Mouse (Mus musculus): ENCODE results near the gene Gm128. TPM values are rescaled to one million over a fixed set of nuclear protein-coding genes. Genes with fewer than 3 reads are reported as not detected.

Gm128 gene
- polyA plus RNA-seq, 1 experiment from 2014 or later, result 0.19 TPM

DNA sequence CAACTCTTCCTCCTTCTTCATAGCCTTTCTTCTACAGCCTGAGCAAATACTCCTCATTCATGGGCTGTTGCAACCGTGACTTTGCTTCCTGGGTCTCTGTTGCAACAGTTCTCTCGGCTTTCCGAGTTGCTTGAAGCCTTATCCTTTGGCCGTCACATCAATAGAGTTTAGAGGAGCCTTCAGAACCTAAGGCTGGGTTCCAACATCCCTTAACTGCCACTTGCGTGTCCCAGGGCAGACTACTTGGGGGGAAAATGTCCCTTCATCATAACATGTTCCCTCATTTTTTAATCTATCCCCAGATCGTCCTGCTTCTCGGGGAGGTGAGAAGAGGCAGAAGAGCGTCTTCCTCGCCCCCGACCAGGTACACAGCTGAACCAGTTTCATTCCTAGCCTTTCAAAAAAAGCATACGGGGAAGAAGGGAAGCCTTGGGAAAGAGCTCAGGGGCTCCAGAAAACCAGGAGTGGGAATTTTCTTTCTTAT, 41.0 kb upstream of the Gm128 start:
- Histone ChIP-seq H3K27me3 (no peaks in the 10 kb centered on the region), H3K27ac (peak overlapping the region; percentile 95), H3K4me1 (replicated peaks) (peaks cover 39% of the 10 kb centered on the region), H3K4me2 (peak overlapping the region; percentile 85), H3K4me3 (peak overlapping the region; percentile 73), H3K9ac (peak overlapping the region; percentile 89), H3K36me3 (peaks cover 7% of the 10 kb centered on the region), H3K9me3 (no peaks in the 10 kb centered on the region)
- 0 out of 2 replicates have a peak, but pooled peaks have one; percentile 4 for ATAC-seq (ENCODE audit: low FRiP score)
- WGBS, result under 1% methylated on average over 11 of the region's 11 CpGs

DNA sequence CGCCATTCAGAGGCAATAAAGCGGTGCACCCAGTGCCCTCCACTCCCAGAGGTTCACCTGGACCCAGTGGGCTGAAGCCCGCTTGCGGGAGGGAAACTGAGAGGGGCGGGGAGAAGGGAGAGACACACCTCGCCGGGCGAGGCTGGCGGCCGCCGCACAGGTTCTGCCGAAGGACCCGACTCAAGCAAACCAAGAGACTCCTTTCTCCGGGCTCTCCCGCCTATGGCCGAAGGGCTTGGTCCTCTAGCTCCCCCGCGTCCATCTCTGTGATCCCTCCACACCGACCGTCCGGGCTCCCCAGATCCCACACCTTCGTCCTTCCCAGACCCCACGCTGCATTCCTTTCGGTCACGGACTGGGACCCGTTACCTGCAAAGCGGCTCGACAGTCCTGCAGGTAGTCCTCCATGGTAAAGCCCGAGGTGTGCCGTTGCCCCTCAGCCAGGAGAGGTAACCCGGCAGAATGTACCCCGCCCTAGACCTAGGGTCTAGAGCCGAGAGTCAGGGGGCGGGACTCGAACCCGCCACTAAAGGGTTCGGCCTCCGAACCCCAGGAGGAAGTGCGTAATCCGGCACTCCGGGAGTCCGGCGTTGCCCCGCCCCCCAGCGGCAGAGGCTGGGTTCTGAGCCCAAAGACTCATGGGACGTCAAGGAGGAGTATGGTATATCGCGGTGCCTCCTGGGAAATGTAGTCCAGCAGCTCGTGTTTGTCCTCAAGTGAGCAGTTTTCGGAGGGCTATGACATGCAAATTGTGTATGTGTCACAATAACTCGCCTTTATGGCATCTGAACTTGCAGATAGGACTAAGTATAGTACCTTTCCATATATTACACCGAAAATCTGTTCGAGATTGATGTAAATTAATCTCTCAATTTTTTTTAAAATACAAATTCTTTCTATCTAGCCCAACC, 40.1 kb upstream of the Gm128 start, which contains the start of the genes Mindy1 and Prune1:
Mindy1 (plus strand) TSS at position 130 of the 911 bp plus-strand sequence.
Prune1 (minus strand) TSS at position 861 of the 911 bp plus-strand sequence.
- Histone ChIP-seq H3K9me3 (no peaks in the 10 kb centered on the region), H3K36me3 (peaks cover 7% of the 10 kb centered on the region; the same call in 1 of the 2 replicates), H3K9ac (peak within 1 kb of the TSS; percentile 89), H3K27me3 (no peaks in the 10 kb centered on the region), H3K4me3 (peak within 1 kb of the TSS; percentile 73), H3K4me2 (peak within 1 kb of the TSS; percentile 85), H3K4me1 (replicated peaks) (peaks cover 39% of the 10 kb centered on the region), H3K27ac (peak within 1 kb of the TSS; percentile 95)
- peak; percentile 93 for ATAC-seq (ENCODE audit: low FRiP score)
- WGBS, result under 1% methylated on average over 53 of the region's 53 CpGs

DNA sequence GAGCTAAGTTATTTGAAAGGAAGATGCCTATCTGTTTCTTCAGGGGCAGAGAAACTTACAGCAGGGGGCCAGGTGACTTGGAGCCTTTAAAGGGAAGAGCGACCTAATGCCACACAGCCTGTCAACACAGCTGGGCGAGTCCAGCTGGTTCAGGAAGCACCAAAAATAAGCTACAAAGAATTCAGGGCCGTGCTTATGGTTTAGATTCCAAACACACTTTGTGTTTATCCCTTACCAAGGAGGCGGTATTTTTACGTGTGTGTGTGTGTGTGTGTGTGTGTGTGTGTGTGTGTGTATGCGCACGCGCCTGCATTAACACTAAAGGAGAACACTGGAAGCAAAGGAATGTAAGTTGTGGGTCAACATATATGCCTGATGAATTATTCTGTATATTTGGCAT, 39.3 kb upstream of the Gm128 start:
- Histone ChIP-seq H3K9ac (peak overlapping the region; percentile 89), H3K9me3 (no peaks in the 10 kb centered on the region), H3K4me1 (replicated peaks) (peaks cover 36% of the 10 kb centered on the region), H3K36me3 (peaks cover 7% of the 10 kb centered on the region; the same call in 1 of the 2 replicates), H3K4me2 (peak overlapping the region; percentile 85), H3K27me3 (no peaks in the 10 kb centered on the region), H3K4me3 (peak overlapping the region; percentile 73), H3K27ac (peak overlapping the region; percentile 95)
- ATAC-seq (ENCODE audit: low FRiP score), result no peak
- 22% methylated on average over 8 of the region's 8 CpGs for WGBS

GRCm38 (mm10) chr3:95277149-95277551, 35.8 kb upstream of the Gm128 start:
- Histone ChIP-seq H3K4me2 (no peak overlapping the region), H3K27me3 (no peaks in the 10 kb centered on the region), H3K27ac (no peak overlapping the region), H3K9me3 (no peaks in the 10 kb centered on the region), H3K36me3 (peaks cover 7% of the 10 kb centered on the region; the same call in 1 of the 2 replicates), H3K9ac (no peak overlapping the region), H3K4me1 (replicated peaks) (peaks cover 13% of the 10 kb centered on the region), H3K4me3 (no peak overlapping the region)
- 84% methylated on average over 1 of the region's 1 CpGs for WGBS
- no peak for ATAC-seq (ENCODE audit: low FRiP score)

DNA sequence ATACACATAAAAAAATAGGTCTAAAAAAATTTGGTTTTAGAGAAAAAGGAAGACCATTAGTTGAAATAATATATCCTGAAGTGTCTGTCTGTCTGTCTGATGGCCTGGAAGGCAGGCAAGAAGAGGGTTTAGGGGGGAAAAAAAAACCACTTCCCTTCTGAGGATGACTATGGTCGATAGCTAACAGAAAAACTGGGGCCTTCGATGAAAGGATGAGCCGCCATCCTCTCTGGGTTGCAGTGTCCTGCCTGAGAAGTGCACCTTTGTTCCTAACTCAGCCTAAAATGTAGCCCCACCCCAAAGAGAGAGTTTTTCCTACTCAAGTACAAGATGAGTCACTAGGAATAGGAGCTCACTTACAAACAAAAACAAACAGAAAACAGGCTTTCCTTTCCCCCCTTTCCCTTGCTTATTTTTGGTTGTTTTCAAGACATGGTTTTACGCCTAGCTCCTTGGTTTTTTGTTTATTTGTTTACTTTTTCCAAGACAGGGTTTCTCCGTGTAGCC, 35.1 kb upstream of the Gm128 start:
- 74% methylated on average over 5 of the region's 5 CpGs for WGBS
- Histone ChIP-seq H3K27me3 (no peaks in the 10 kb centered on the region), H3K4me1 (replicated peaks) (peaks cover 13% of the 10 kb centered on the region), H3K4me3 (no peak overlapping the region), H3K36me3 (peaks cover 7% of the 10 kb centered on the region; the same call in 1 of the 2 replicates), H3K4me2 (no peak overlapping the region), H3K27ac (no peak overlapping the region), H3K9ac (no peak overlapping the region), H3K9me3 (no peaks in the 10 kb centered on the region)
- ATAC-seq (ENCODE audit: low FRiP score), result no peak

DNA sequence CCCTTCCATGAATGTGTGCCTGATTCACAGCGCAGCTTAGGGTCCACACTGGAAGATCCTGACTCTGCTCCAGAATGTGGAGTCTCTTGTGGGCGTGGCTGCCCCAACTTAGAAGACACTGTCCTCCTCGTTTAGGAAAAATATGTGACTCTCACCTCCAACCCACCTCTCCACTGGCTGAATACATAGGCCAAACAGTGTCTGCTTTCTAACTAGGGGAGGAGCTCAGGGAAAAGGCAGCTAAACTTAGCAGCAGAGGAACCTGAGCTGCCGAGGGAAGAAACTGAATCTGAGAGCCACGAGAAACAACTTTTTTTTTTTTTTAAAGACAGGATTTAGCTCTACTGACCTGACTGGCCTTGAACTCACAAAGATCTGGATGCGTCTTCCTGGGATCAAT, 33.8 kb upstream of the Gm128 start:
- no peaks in the 10 kb centered on the region for H3K9me3 ChIP-seq
- no peak overlapping the region for H3K9ac ChIP-seq
- H3K27ac ChIP-seq, result no peak overlapping the region
- no peak for ATAC-seq (ENCODE audit: low FRiP score)
- H3K27me3 ChIP-seq, result no peaks in the 10 kb centered on the region
- 86% methylated on average over 6 of the region's 6 CpGs for WGBS
- H3K4me1 ChIP-seq (replicated peaks), result 0 out of 2 replicates have a peak, but pooled peaks cover 5% of the 10 kb centered on the region
- H3K4me3 ChIP-seq, result no peak overlapping the region
- H3K36me3 ChIP-seq, result peaks cover 7% of the 10 kb centered on the region; the same call in 1 of the 2 replicates
- H3K4me2 ChIP-seq, result no peak overlapping the region

DNA sequence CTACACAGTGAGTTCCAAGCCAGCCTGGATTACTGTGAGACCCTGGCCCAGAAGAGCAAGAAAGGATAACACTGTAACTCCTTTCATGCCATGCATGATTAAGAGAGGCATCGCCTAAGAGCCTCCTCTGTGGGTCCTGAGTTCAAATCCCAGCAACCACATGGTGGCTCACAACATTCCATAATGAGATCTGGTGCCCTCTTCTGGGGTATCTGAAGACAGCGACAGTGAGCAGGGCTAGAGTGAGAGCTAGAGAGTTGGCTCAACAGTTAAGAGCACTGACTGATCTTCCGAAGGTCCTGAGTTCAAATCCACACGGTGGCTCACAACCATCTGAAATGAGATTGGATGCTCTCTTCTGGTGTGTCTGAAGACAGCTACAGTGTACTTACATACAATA, 33.1 kb upstream of the Gm128 start:
- Histone ChIP-seq H3K9ac (no peak overlapping the region), H3K36me3 (peaks cover 11% of the 10 kb centered on the region), H3K9me3 (no peaks in the 10 kb centered on the region), H3K27ac (no peak overlapping the region), H3K27me3 (no peaks in the 10 kb centered on the region), H3K4me3 (no peak overlapping the region), H3K4me2 (no peak overlapping the region), H3K4me1 (replicated peaks) (no peaks in the 10 kb centered on the region)
- ATAC-seq (ENCODE audit: low FRiP score), result no peak
- 92% methylated on average over 4 of the region's 4 CpGs for WGBS

DNA sequence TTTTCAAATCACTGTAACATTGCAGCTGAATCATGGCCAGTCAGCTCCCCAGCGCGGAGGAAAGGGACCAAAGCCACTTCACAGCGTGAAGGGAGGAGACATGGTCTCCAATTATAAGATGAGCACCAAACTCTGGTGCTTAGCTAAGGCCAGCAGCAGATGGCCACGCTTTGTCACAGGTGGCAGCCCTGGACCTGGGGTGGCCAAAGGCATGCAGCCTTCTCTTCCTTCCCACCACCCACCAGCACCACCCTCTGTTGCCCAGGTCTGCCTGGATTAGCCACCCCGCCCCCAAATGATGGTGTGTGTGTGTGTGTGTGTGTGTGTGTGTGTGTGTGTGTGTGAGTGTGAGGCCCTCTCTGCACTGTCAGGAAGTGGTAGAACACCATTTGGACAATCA, 32.1 kb upstream of the Gm128 start:
- no peak for ATAC-seq (ENCODE audit: low FRiP score)
- Histone ChIP-seq H3K9ac (no peak overlapping the region), H3K36me3 (peaks cover 19% of the 10 kb centered on the region), H3K27me3 (no peaks in the 10 kb centered on the region), H3K4me1 (replicated peaks) (no peaks in the 10 kb centered on the region), H3K9me3 (no peaks in the 10 kb centered on the region), H3K4me3 (no peak overlapping the region), H3K27ac (no peak overlapping the region), H3K4me2 (no peak overlapping the region)
- 89% methylated on average over 5 of the region's 5 CpGs for WGBS

DNA sequence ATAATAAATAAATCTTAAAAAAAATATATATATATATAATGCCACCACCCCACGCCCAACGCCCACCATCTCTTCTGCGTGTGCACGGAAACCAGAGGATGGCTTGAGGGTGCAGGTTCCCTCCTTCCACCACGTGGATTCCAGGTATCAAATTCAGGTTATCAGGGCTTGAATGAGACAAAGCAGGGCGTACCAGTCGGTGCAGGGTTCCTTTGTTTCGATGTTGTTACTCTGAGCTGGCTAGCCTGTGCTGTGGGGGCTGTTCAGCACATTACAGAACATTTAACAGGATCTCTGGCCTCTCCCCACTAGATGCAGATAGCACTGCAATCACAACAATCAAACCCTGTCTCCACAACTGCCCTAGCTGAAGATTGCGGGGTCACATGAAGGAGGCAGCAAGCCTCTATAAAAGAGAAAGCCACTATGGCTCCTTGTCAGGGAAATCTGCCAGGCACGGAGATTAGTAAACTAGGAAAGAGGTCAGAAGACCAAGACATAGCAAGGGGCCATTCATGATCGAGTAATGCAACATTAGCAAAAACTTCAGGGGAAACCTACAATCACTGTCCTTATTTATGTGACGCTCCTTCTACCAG, 29.5 kb upstream of the Gm128 start:
- no peak for ATAC-seq (ENCODE audit: low FRiP score)
- Histone ChIP-seq H3K4me3 (no peak overlapping the region), H3K4me2 (no peak overlapping the region), H3K4me1 (replicated peaks) (no peaks in the 10 kb centered on the region), H3K9ac (no peak overlapping the region), H3K27me3 (no peaks in the 10 kb centered on the region), H3K9me3 (no peaks in the 10 kb centered on the region), H3K36me3 (peaks cover 38% of the 10 kb centered on the region), H3K27ac (no peak overlapping the region)
- WGBS, result 89% methylated on average over 12 of the region's 12 CpGs

- H3K4me1 ChIP-seq (replicated peaks), result no peaks in the 10 kb centered on the region
- H3K4me2 ChIP-seq, result no peak overlapping the region
- 87% methylated on average over 5 of the region's 5 CpGs for WGBS
- no peaks in the 10 kb centered on the region for H3K27me3 ChIP-seq
- ATAC-seq (ENCODE audit: low FRiP score), result no peak
- peaks cover 43% of the 10 kb centered on the region for H3K36me3 ChIP-seq
- no peak overlapping the region for H3K4me3 ChIP-seq
- H3K27ac ChIP-seq, result no peak overlapping the region
- H3K9ac ChIP-seq, result no peak overlapping the region
- no peaks in the 10 kb centered on the region for H3K9me3 ChIP-seq
Measured at GRCm38 (mm10) chr3:95269789-95270188, 28.4 kb upstream of the Gm128 start.

DNA sequence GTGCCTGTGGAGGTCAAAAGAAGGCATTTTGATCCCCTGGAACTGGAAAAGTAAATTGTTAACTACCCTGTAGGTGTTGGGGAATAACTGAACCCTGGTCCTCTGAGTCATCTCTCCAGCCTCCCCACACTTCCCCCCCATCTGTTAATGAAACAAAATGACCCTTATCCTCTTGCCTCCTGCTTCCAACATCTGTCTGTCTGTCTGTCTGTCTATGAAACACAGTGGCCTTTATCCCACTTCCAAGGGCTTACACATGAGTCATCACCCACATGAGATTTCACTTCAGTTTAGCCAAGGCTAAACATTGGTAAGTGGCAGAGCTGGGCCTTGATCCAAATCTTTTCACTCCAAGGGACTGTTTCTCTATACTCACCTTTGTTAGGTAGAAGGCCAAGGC, 26.5 kb upstream of the Gm128 start:
- ATAC-seq (ENCODE audit: low FRiP score), result no peak
- peaks cover 60% of the 10 kb centered on the region for H3K36me3 ChIP-seq

DNA sequence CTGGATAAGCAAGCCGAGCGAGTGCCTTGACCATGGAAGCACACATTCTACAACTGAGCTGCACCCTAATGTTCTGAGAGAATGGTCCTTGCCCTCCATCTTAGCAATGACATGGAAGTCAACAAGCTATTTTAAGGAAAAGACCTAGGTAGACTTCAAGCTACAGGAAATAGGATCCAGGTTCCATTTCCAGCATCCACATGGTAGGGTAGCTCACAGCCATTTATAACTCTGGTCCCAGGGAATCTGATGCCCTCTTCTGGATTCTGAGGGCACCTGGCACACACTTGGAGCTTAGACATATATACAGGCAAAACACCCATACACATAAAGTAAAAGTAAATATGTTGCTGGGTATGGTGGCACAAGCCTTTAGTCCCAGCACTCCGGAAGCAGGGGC, 24.7 kb upstream of the Gm128 start:
- H3K4me2 ChIP-seq, result no peak overlapping the region
- WGBS, result 97% methylated on average over 3 of the region's 3 CpGs
- peaks cover 76% of the 10 kb centered on the region for H3K36me3 ChIP-seq
- H3K27me3 ChIP-seq, result no peaks in the 10 kb centered on the region
- no peak overlapping the region for H3K27ac ChIP-seq
- no peaks in the 10 kb centered on the region for H3K9me3 ChIP-seq
- no peak for ATAC-seq (ENCODE audit: low FRiP score)
- H3K4me1 ChIP-seq (replicated peaks), result no peaks in the 10 kb centered on the region
- H3K4me3 ChIP-seq, result no peak overlapping the region
- no peak overlapping the region for H3K9ac ChIP-seq

More for the DNA sequence above, 26.5 kb upstream of the Gm128 start:
- Histone ChIP-seq H3K9me3 (no peaks in the 10 kb centered on the region), H3K4me2 (no peak overlapping the region), H3K27ac (no peak overlapping the region), H3K4me1 (replicated peaks) (no peaks in the 10 kb centered on the region), H3K9ac (no peak overlapping the region), H3K4me3 (no peak overlapping the region), H3K27me3 (no peaks in the 10 kb centered on the region)
